Mouse (Mus musculus): ENCODE measurements around the gene Zfp523.

GRCm38 (mm10) chr17:28253216-28253615 lies 76.3 kb downstream of the Zfp523 start:
- no peak for TF ChIP-seq HCFC1 (IDR thresholded peaks at IDR 0.05; ENCODE audit: low read depth, low read length)
- no peak for TF ChIP-seq NRF1 (IDR thresholded peaks at IDR 0.05; ENCODE audit: insufficient read depth, low read depth, low read length, poor library complexity, severe bottlenecking)
- TF ChIP-seq CTCF (IDR thresholded peaks at IDR 0.05 in 2 of 3, conservative IDR thresholded peaks at IDR 0.05 in 1 of 3; ENCODE audit: control insufficient read depth in 1 of 3, insufficient read depth in 1 of 3, low read depth in 2 of 3, low read length in 3 of 3, poor library complexity in 1 of 3, severe bottlenecking in 1 of 3): no peak
- no peak for TF ChIP-seq MAZ (IDR thresholded peaks at IDR 0.05; ENCODE audit: low read depth, low read length)
- no peak for TF ChIP-seq CHD2 (IDR thresholded peaks at IDR 0.05; ENCODE audit: low read length)
- no peak for TF ChIP-seq ZMIZ1 (IDR thresholded peaks at IDR 0.05; ENCODE audit: low read depth, low read length)
- TF ChIP-seq MAX (IDR thresholded peaks at IDR 0.05; ENCODE audit: low read length): no peak
- no peak for TF ChIP-seq E2F4 (IDR thresholded peaks at IDR 0.05; ENCODE audit: borderline replicate concordance, low read depth, low read length)
- no peak for TF ChIP-seq ELF1 (IDR thresholded peaks at IDR 0.05; ENCODE audit: low read depth, low read length)
- no peak for TF ChIP-seq TAL1 (IDR thresholded peaks at IDR 0.05; ENCODE audit: low read length)
- TF ChIP-seq POLR2A (IDR thresholded peaks at IDR 0.05; ENCODE audit: control insufficient read depth in 1 of 2, insufficient read depth in 1 of 2, low read depth in 1 of 2, low read length in 2 of 2, poor library complexity in 1 of 2): no peak
- no peak for TF ChIP-seq EP300 (IDR thresholded peaks at IDR 0.05; ENCODE audit: low read depth in 1 of 2, low read length in 2 of 2)
